Mouse (Mus musculus): Measurements from ENCODE around the gene Micu1.
A peak's percentile ranks its signal among the peaks of the same experiment; 100 is the strongest.

Micu1 gene

DNA sequence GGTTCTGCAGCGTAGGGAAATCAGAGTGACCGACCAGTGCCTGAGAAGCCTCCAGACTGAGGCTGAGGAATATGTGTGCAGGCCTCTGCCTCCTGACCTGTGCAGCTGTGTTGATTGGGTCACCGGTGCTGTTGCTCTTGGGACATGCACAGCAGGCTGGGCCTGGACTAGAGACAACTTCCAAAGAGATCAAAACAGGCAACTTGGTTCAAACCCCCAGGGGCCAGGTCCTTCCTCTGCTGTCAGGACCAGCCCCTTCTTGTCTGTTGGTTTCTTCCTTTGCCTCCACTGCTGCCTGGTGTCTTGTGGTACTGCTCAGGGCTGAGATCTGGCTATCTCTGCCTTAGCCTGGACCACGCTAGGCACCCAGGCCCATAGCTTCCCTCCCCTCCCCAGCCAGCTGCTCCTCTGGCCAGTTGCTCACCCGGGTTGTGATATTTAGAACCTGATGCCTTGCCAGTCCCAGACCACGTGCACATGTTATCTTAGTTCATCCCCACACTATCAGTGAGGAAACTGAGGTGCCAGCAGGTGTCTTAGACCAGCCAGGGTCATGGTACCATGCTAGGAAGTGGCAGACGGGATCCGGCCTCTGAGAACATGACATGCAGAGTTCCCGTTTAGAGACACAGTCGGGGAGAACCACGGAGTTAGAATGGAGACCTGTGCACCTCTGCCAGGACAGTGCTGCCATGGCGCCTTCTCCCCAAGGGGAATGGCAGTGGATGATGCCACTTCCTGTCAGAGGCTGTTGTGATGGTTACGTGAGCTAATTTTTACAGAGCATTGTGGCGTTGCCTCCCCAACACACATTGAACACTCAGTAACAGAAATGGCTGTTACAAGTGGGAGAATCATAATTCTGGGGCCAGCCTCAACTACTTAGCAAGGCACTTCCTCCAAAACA is 183.2 kb downstream of the Micu1 start:
- peak; percentile 55 for DNase-seq (ENCODE audit: low spot score)

- no peak for DNase-seq (ENCODE audit: low spot score)
Observed at GRCm38 (mm10) chr10:59886081-59886466, 183.8 kb downstream of the Micu1 start.

DNA sequence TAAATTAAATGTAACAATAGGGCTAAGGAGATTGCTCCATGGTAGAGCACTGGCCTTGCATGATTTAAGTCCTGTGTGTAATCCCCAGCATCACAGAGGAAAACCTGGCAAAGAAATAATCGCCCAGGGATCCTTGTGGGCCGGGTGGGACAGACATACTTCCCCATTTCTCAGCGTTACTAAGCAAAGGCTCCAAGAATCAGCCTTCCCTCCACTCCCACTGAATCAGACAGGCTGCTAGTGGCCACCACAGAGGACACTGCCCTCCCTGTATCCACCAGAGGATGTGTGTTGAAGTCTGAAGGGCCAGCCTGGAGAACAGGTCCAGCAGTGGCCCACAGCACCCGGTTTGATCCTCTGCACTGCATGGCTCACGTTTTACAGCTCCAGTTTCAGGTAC is 185.2 kb downstream of the Micu1 start:
- no peak for DNase-seq (ENCODE audit: low spot score)

DNA sequence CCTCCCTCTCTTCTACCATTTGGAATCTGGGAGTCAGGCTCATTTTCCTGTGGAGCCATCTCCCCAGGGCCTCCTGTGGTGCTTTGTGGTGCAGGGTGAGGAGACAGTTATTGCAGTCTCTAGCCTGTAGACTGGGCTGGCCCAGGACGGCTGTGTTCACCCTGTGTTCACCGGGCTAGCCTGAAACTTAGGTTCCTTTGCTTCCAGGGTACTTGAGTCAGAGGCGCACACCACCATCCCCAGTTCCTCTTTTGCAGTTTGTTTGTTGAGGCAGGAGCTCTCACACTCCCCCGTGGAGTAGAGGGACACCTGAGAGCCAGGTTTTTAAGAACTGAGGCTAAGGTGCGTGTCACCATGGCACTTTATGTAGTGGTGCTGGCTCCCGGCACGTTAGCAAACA is 187.1 kb downstream of the Micu1 start:
- no peak for DNase-seq (ENCODE audit: low spot score)

DNA sequence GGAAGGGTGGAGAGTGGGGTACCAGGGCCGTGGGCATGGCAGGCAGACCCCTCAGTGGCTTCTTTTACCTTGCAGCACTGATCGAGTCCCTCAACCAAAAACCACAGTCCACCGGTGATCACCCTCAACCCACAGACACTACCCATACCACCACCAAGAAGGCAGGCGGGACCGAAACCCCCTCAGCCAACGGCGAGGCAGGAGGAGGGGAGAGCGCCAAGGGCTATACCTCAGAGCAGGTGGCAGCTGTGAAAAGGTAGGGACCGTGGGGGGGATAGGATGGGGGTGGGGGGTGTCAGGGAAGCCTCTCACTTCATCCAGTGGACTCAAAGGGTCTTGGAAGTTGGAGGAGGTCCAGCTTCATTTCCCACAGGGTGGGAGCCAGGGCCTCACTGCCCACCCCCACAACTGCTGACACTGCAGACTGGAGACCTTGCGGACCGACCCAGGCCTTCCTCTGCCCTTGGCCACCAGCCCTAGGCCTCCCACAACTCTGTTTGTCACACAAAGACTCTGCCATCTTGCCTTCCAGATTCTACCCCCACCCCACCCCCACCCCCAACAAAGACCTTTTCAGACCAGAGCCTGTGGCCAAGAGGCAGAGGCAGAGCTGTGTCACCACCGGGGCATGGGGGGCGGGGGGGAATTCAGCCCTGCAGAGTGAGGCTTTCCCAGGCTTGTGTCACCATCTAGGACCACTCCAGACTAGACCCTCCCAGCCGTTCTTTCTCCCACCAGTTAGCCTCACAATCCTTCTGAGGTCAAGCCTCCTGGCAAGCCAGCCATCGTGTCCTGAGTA is 187.9 kb downstream of the Micu1 start:
- no peak for DNase-seq (ENCODE audit: low spot score)

- DNase-seq (ENCODE audit: low spot score), result peak; percentile 86
Observed at GRCm38 (mm10) chr10:59892977-59893376, 190.7 kb downstream of the Micu1 start.

DNA sequence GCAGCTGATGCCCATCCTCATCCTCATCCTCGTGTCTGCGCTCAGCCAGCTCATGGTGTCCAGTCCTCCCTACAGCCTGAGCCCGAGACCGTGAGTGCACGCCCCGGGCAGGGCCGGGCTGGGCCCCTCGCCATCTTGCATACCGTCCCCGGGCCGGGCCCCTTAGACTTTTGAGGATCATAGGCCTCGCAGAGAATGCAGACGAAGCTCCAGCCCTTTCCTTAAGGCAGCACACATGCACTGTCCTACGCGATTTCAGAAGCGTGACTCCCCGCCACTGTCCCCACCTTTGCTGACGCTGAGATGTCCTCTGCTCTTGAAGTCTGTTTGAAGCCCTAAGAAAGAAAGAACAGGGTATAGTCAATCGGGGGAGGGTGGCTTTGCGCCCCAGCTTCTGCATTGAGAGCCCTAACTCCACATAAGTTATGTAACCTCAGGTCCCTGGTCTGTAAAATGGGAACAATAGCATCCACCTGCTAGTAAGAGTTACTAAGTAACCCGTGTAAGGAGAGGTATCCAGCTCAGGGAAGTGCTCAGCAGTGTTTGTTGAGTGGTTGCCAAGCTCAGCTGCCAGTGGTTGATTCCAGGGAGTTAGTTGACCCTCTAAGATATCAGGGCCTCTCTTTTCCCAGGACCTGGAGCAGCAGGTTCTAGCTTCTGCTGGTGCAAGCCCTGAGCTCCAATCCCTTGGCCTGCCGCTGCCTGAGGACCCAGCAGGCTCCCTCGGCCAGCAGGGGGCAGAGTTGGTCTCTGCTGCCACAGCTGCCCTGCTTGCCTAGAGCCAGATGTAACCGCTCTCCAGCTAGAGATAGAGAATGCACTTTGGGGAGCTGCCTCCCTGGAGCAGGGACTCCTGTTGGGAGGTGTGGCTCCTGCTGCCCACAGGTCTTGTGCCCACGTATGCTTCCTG is 192.2 kb downstream of the Micu1 start:
- peak; percentile 95 for DNase-seq (ENCODE audit: low spot score)

DNA sequence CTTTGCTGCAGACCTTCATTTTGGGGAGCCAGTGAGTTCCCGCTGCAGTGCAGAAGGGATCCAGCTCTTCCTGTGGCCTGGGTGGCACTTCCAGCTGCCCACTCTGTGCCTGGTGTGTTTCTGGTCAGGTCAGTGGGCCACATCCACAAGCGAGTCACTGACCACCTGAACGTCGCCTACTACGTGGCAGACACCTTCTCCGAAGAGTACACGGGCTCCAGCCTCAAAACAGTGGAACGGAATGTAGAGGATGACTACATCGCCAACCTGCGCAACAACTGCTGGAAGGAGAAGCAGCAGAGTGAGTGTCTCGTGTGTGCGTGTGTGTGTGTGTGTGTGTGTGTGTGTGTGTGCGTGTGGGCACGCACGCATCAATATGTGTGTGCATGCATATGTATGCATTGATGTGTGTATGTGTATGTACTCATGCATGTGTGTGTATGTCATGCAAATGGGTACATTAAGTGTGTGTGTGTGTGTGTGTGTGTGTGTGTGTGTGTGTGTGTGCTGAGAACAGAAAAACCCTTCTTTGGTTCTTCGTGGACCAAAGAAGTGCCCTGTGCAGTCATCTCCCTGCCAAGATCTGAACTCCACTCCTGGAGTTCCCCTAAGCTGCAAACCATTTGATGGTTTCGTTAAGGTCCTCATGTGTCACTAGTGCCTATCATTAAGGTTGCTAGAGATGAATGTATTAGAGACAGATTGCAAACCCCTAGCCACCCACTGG is 193.3 kb downstream of the Micu1 start:
- DNase-seq (ENCODE audit: low spot score), result no peak

GRCm38 (mm10) chr10:59896211-59896610 is 193.9 kb downstream of the Micu1 start:
- DNase-seq (ENCODE audit: low spot score), result no peak

DNA sequence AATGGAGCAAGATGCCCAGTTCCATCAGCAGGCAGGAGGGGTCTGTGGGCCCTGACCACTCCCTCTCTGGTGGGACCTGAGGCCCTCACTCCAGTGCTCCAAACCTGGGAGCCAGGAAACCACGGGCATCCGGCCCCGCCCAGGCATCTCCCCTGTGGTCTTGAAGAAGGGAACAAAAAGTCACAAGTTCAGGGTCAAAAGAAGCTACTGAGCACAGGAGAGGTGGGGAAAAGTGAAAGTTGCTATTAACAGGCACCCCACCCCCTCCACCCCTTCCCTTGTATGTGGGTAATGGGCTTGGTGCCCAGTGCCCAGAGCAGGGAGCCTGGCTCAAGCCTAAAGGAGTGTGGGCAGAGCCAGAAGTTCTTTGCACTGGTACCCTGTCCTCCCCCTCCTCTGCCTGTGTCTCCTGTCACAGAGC is 194.6 kb downstream of the Micu1 start:
- DNase-seq (ENCODE audit: low spot score), result peak; percentile 70

- DNase-seq (ENCODE audit: low spot score), result peak; percentile 77
Observed at GRCm38 (mm10) chr10:59897511-59897910, 195.2 kb downstream of the Micu1 start.

DNA sequence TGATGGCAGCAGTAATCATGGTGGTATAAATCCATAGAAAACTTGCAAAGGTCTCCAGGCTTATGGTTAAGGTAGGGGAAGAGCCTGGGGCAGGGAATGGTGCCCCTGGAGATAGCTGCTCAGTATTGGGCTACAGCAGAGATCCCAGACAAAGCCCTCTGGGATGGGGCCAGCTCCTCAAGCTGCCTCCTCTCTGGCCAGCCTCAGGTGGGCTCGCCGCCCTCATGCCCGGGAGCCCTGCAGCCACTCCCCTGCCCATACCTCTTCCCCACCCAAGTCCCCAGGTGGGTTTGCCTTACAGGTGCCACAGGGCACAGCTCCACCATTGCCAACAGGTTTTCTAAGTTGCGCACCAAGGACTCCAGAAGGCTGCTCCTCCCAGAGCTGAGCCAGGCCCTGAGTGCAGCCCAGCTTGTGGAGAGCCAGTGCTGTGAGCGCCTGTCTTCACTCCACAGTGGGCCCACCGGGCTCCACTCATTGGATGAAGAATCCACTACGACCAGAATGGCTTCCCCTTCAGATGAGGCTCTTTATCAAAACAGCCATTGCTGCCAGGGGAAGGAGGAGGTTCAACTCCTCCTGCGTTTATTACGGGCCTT is 196.0 kb downstream of the Micu1 start:
- peak; percentile 45 for DNase-seq (ENCODE audit: low spot score)

- DNase-seq (ENCODE audit: low spot score), result no peak
Observed at GRCm38 (mm10) chr10:59898935-59899334, 196.7 kb downstream of the Micu1 start.

- peak; percentile 99 for DNase-seq (ENCODE audit: low spot score)
Observed at GRCm38 (mm10) chr10:59899341-59900173, 197.3 kb downstream of the Micu1 start.

DNA sequence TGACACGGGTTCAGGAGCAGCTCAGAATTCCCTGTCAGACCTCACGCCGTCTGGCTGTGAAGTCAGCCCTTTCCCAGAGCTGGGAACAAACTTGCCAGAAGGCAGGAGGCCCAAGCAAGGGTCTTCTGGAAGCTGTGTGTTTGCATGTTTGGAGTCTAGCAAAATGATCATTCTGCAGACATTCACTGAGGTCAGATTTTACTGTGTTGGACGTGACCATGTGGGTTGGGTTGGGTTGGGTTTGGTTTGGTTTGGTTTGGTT is 197.8 kb downstream of the Micu1 start:
- DNase-seq (ENCODE audit: low spot score), result no peak

GRCm38 (mm10) chr10:59900939-59901338 is 198.7 kb downstream of the Micu1 start:
- DNase-seq (ENCODE audit: low spot score), result peak; percentile 64

- no peak for DNase-seq (ENCODE audit: low spot score)
Observed at GRCm38 (mm10) chr10:59901463-59901862, 199.2 kb downstream of the Micu1 start.

DNA sequence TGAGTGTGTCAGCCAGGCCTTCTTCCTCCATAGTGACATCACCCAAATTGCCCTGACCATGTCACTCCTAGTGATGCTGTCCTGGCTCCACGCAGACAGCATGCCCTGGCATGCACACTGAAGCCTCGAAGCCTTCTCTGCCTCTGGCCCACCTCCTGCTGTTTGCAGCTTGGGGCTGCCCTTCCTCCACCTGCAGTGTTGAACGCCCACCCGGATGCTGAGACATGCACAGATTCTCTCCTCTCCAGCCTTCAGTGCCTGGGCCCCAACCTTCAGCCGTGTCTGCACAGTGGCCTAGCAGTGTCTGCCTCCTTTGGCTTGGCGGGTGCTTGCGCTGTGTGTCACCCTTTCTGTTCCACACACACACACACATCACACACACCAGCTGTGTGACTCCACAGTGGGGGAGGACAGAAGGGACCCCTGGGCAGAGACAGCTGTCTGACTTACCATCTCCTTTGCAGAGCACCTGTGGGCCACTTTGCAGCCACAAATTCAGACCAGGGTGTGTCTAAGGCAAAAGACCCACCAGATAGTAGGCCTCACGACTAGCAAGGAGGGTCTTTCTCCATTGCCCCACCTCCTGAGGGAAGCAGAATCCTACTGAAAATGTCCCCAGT is 199.8 kb downstream of the Micu1 start:
- no peak for DNase-seq (ENCODE audit: low spot score)

DNA sequence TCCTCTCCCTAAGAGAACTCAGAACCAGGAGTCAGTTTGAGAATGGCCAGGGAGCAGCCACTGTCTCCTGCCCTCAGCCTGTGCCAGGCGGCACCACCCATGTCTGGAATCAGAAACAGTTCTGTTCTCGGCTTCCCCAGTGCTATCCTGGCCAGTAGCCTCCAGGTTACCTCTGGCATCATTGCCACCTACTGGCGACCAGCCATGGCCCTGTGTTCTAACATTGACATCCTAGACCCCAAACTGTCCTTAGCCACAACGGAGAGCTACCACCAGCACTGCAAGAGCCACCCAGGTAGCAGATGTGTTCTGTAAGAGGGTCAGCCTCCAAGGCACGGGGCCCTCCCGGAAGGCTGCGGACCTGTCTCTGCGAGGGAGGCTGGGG is 200.3 kb downstream of the Micu1 start:
- peak; percentile 45 for DNase-seq (ENCODE audit: low spot score)

- no peak for DNase-seq (ENCODE audit: low spot score)
Observed at GRCm38 (mm10) chr10:59903170-59903569, 200.9 kb downstream of the Micu1 start.
